Mouse (Mus musculus) forebrain, embryonic 10.5 days (tissue): Measurements from ENCODE around the gene Slc45a3. TPM values are rescaled to one million over a fixed set of nuclear protein-coding genes. Genes with fewer than 3 reads are reported as not detected.
A peak's percentile ranks its signal among the peaks of the same experiment; 100 is the strongest.

Experiments
- DNase-seq: peaks from one replicate; pipeline ENCODE4 v3.0.0-alpha.2; 2017; ENCODE audit warnings: low spot score; ENCODE audit errors: extremely low spot score
- H3K27ac ChIP-seq: fragments of 300-500 bp; sonication (generic); 2 replicates; pipeline ENCODE4 v1.5.1; 2016; ENCODE audit warnings: mild to moderate bottlenecking
- H3K27me3 ChIP-seq: fragments of 300-500 bp; sonication (generic); 2 replicates; pipeline ENCODE4 v1.6.1; 2016; ENCODE audit warnings: mild to moderate bottlenecking; ENCODE audit not compliant: poor library complexity, severe bottlenecking
- H3K36me3 ChIP-seq: fragments of 300-500 bp; sonication (generic); replicated peaks from 2 replicates; pipeline ENCODE4 v1.6.1; 2016; ENCODE audit warnings: mild to moderate bottlenecking, moderate library complexity
- H3K4me1 ChIP-seq: fragments of 300-500 bp; sonication (generic); 2 replicates; pipeline ENCODE4 v1.6.1; 2016
- H3K4me3 ChIP-seq: fragments of 300-500 bp; sonication (generic); 2 replicates; pipeline ENCODE4 v1.5.1; 2016; ENCODE audit warnings: mild to moderate bottlenecking, moderate library complexity
- H3K9me3 ChIP-seq: fragments of 300-500 bp; sonication (generic); 2 replicates; pipeline ENCODE4 v1.6.1; 2016; ENCODE audit warnings: mild to moderate bottlenecking, moderate library complexity
- WGBS: fragments of 180-500 bp; shearing (Covaris S2); methylation state at CpG from one replicate; pipeline ENCODE4 v1.1.7; 2016; 5-methylcytosine and 5-hydroxymethylcytosine counted together
- polyA plus RNA-seq: library from polyadenylated mRNA; unstranded; fragments of >200 nt; fragmentation: Nextera tagmentation; extraction: Ambion mirVana; gene quantifications from 2 replicates; pipeline ENCODE4 v1.2.1, GENCODE M21; 2016

The Slc45a3 gene
- polyA plus RNA-seq, 1 experiment from 2014 or later: 9.0 TPM

DNA sequence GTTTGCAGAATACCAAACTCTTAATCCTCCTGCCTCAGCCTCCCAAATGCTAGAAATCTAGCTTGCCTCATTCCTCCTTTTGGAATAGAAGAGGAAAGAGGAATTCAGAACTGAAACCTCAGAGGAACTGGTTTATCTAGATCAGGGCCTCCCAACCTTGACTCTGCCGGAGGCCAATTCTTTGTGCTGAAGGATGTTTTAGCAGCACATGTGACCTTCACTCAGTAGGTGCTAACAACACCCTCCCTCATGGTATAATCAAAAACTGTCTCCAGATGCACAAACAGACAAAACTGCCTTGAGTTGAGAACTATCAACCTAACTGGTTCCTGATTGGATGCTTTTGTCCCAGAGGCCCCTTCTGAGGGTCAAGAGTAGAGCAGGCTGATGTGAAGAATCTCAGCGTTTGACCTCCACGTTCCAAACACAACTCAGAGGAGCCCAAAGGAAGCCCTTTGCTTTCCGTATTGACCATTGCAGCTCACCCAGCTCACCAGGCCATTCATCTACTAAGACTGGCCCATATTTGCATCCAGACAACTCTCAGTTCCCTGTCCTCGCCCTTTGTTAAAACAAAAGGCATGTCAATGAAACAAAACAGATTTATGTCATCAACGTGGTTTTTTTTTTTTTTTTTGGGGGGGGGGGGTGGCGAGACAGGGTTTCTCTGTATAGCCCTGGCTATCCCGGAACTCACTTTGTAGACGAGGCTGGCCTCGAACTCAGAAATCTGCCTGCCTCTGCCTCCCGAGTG lies 16.1 kb upstream of the Slc45a3 start:
- no peak overlapping the region for H3K27ac ChIP-seq
- 86% methylated on average over 11 of the region's 11 CpGs for WGBS
- no peaks in the 10 kb centered on the region for H3K36me3 ChIP-seq
- H3K4me1 ChIP-seq: peaks cover 12% of the 10 kb centered on the region
- no peaks in the 10 kb centered on the region for H3K27me3 ChIP-seq
- DNase-seq: no peak
- no peaks in the 10 kb centered on the region for H3K9me3 ChIP-seq
- no peak overlapping the region for H3K4me3 ChIP-seq

DNA sequence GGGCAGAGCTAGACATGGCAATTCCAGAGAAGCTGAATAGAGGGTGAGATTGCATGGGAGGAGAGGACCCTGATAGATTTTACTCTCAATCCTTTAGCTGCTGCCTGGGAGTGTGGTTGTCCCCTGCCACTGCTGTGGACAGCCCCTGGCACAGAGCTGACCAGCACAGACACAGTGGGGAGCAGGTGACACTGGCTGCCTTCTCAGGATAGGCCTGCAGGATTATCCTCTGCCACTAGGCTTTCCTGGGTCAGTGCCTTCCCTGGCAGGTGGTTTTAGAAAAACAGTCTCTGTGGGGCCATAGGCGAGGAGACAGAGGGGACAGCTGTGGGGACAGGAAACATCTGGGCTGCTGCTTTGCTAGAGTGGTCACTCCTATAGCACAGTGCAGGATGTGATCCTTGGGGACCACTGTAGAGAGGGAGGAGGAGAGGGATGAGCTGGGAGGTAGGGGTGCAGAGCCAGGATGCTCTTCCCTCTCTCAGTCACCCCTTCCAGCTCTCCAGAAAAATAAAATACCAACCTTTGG lies 14.7 kb upstream of the Slc45a3 start:
- peak overlapping the region; percentile 62; the same call in 1 of the 2 replicates for H3K27ac ChIP-seq
- H3K36me3 ChIP-seq: no peaks in the 10 kb centered on the region
- WGBS: 15% methylated on average over 1 of the region's 1 CpGs
- H3K9me3 ChIP-seq: no peaks in the 10 kb centered on the region
- H3K4me3 ChIP-seq: no peak overlapping the region
- no peak for DNase-seq
- H3K4me1 ChIP-seq: peaks cover 19% of the 10 kb centered on the region
- no peaks in the 10 kb centered on the region for H3K27me3 ChIP-seq

DNA sequence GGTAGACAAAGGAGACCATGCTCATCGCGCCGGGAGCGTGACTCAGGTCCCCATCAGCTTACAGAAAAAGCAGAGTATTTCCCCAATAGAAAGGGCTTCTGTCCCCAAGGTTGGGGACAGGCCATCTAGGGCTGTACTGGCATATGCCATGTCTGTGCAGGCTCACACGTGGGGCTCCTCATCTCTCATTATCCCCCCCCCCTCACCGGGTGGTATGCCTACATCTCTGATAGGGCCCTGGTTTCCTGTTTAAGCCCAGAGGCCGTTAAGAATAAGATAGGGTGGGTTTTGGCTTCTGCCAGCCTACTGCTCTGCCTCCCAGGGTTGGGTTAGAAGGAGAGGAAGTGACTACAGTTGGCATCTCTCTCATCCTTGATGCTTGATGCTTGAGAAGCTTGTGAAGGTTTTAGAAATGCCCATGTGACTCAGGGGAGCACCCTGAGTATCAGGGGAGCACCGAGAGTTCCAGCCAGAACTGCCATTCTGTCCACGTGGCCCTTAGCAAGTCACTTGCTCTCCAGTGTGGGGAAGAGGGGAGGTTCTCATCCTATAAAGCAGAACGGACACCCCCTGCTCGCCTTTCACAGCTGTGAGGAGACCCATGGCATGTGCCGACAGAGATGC lies 8.4 kb upstream of the Slc45a3 start:
- peaks cover 25% of the 10 kb centered on the region for H3K27me3 ChIP-seq
- no peaks in the 10 kb centered on the region for H3K36me3 ChIP-seq
- 84% methylated on average over 12 of the region's 12 CpGs for WGBS
- no peaks in the 10 kb centered on the region for H3K9me3 ChIP-seq
- H3K27ac ChIP-seq: 0 out of 2 replicates have a peak overlapping the region, but pooled peaks have one; percentile 2
- no peak for DNase-seq
- peaks cover 29% of the 10 kb centered on the region for H3K4me1 ChIP-seq
- no peak overlapping the region for H3K4me3 ChIP-seq

GRCm38 (mm10) chr1:131955131-131955757 lies 7.5 kb upstream of the Slc45a3 start:
- H3K27me3 ChIP-seq: peaks cover 33% of the 10 kb centered on the region
- no peaks in the 10 kb centered on the region for H3K9me3 ChIP-seq
- peaks cover 29% of the 10 kb centered on the region for H3K4me1 ChIP-seq
- H3K27ac ChIP-seq: 0 out of 2 replicates have a peak overlapping the region, but pooled peaks have one; percentile 2
- DNase-seq: no peak
- WGBS: 68% methylated on average over 3 of the region's 3 CpGs
- H3K4me3 ChIP-seq: no peak overlapping the region
- H3K36me3 ChIP-seq: no peaks in the 10 kb centered on the region

GRCm38 (mm10) chr1:131957416-131957815 lies 5.4 kb upstream of the Slc45a3 start:
- Histone ChIP-seq H3K9me3 (no peaks in the 10 kb centered on the region), H3K27me3 (peaks cover 55% of the 10 kb centered on the region), H3K4me1 (peaks cover 39% of the 10 kb centered on the region), H3K4me3 (no peak overlapping the region), H3K27ac (no peak overlapping the region), H3K36me3 (no peaks in the 10 kb centered on the region)
- 86% methylated on average over 5 of the region's 5 CpGs for WGBS
- no peak for DNase-seq

DNA sequence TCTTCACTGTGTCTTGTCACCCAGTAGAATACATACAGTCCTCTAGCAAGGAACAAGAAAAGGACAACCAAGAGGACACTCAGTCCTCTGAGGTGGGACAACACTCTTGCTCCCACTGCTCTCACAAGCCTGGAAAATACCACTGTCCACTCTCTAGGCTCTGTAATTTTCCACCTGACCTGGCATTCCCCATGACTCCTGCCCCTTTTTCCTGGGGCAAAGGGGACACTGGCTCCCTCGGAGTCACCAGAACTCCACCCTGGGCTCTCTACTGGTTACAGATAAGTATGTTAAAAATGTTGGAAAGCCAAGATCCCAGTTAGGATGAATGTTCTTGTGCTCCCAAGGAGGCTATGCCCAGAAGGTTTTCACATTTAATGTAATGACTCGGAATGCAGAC lies 1.8 kb upstream of the Slc45a3 start:
- H3K9me3 ChIP-seq: no peaks in the 10 kb centered on the region
- H3K27me3 ChIP-seq: peaks cover 77% of the 10 kb centered on the region
- WGBS: 56% methylated on average over 2 of the region's 2 CpGs
- H3K4me3 ChIP-seq: no peak overlapping the region
- H3K4me1 ChIP-seq: peaks cover 54% of the 10 kb centered on the region
- DNase-seq: no peak
- H3K27ac ChIP-seq: no peak overlapping the region
- no peaks in the 10 kb centered on the region for H3K36me3 ChIP-seq

DNA sequence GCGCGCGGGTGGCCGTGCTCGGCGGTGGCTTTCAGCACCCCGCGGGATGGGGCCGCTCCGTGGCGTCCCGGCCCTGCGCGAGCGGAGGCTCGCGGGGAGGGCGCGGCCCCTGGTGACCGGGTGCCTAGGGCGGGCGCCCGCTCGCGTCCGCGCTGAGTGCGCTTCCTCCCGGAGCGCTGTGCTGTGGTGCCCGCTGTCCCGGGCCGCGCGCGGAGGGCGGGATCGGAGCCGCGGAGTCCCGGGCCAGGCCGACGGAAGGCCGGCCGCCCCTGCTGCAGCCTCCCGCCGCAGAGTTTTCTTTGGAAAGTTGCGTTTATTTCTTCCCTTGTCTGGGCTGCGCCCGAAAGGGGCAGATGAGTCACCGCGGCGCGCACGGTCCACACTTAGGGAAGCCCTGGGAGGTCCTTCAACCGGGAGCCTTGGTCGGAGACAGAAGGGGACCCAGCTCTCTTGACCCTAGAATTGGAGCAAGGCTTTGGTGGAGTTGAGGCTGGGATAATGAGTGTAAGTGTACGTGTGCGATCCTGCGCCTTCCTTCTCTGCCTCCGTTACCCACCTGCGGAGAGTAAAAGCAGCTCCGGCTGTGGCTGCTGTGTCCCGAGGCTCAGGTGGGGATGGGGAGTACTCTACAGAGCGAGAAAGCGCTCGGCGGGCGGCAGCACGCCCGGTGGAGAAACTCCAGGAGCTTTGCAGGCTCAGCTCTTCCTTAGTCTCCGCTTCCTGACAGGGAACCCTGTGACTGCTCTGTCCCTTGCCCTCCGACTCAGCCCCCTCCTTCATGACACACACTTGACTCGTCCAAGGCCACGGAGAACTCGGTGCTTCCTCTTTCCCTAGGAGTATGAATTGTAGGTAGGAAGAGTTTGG lies 551 bp downstream of the Slc45a3 start:
- peaks cover 70% of the 10 kb centered on the region for H3K4me1 ChIP-seq
- DNase-seq: peak; percentile 37
- H3K27me3 ChIP-seq: peaks cover 88% of the 10 kb centered on the region
- H3K36me3 ChIP-seq: no peaks in the 10 kb centered on the region
- peak overlapping the region; percentile 93 for H3K27ac ChIP-seq
- H3K4me3 ChIP-seq: peak overlapping the region; percentile 96
- WGBS: under 1% methylated on average over 76 of the region's 76 CpGs
- no peaks in the 10 kb centered on the region for H3K9me3 ChIP-seq

DNA sequence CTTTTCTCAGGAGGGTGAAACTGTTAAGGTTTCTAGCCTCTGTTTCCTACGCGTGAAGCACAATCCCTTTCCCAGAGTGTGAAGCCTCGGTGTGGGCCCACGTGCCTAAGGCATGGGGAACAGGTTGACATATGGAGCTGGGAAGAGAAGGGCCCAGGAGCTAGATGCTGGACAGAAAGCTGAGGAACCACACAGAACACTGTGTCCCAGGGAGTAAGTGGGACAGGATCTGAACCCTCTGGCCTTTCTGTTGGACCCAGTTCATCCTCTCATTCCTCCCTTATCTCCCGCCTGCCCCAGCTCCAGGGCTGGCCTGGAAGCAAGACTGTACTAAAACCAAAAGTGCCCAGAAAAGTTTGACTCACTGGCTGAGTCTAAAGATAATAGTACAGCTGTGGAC lies 1.3 kb downstream of the Slc45a3 start:
- no peaks in the 10 kb centered on the region for H3K9me3 ChIP-seq
- DNase-seq: no peak
- 27% methylated on average over 5 of the region's 5 CpGs for WGBS
- H3K4me1 ChIP-seq: peaks cover 78% of the 10 kb centered on the region
- H3K36me3 ChIP-seq: no peaks in the 10 kb centered on the region
- peak overlapping the region; percentile 96 for H3K4me3 ChIP-seq
- H3K27ac ChIP-seq: peak overlapping the region; percentile 93
- H3K27me3 ChIP-seq: peaks cover 95% of the 10 kb centered on the region

DNA sequence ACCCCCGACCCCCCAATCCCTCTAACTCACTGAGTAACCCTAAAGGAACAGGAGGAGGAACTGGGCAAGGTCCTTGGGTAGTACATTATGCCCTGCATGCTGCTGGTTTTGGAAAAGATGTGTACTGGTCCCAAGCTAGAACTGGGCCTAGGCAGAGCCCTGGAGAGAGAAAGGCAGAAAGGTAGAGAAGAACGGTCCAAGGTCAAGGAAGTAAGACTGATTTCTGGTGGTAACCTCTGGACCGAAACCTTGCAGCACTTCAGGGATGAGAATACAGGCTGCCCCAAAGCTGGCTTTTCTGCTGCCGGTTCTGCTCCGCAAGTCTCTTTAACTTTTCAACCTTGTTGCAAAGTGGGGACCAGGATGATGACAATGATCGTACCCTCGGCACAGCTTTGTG lies 1.8 kb downstream of the Slc45a3 start:
- H3K4me1 ChIP-seq: peaks cover 82% of the 10 kb centered on the region
- WGBS: 70% methylated on average over 7 of the region's 7 CpGs
- H3K9me3 ChIP-seq: no peaks in the 10 kb centered on the region
- 0 out of 2 replicates have a peak overlapping the region, but pooled peaks have one; percentile 35 for H3K27ac ChIP-seq
- H3K27me3 ChIP-seq: peaks cover 97% of the 10 kb centered on the region
- H3K4me3 ChIP-seq: peak overlapping the region; percentile 96; the same call in 1 of the 2 replicates
- DNase-seq: no peak
- H3K36me3 ChIP-seq: no peaks in the 10 kb centered on the region

DNA sequence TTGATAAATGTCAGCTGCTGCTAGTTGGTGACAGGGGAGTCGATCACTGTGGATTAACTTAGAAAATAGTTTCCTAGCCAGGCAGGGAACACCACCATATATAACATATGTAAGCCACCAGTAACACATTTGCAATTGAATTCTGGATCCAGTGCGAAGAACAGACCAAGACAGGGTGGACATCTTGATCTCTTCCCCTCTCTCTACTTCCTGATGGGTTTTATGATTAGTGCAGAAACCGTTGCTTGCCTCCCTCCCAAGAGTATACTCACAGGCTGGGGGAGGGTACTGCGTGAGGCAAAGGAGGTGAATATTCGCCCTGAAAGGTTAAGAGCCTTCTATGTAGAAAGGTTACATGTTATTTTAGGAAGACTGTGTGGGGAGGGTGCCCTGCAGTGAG lies 3.1 kb downstream of the Slc45a3 start:
- 54% methylated on average over 5 of the region's 5 CpGs for WGBS
- DNase-seq: no peak
- Histone ChIP-seq H3K27me3 (peaks cover 97% of the 10 kb centered on the region), H3K36me3 (no peaks in the 10 kb centered on the region), H3K27ac (peak overlapping the region; percentile 22; the same call in 1 of the 2 replicates), H3K4me1 (peaks cover 93% of the 10 kb centered on the region), H3K4me3 (no peak overlapping the region), H3K9me3 (no peaks in the 10 kb centered on the region)

DNA sequence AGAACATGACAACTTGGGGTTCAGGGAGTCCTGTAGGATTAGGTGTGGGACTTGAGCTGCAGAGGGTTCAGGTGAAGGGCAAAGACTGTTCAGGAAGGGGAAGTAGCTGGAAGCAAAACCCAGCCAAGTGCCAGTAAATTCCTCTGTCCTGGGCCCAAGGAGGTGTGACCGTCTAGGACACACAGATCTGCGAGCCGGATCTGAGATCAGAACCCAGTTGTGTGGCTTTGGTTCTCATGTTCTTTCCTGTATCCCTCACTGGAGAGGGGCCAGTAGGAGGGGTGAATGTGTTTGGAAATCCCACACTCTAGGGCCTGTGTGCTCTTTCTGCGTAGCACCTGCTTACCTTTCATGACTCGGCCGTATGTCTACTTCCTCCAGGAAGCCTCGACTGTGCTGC lies 4.6 kb downstream of the Slc45a3 start:
- peaks cover 100% of the 10 kb centered on the region for H3K4me1 ChIP-seq
- WGBS: 80% methylated on average over 7 of the region's 7 CpGs

GRCm38 (mm10) chr1:131968556-131968955 lies 5.8 kb downstream of the Slc45a3 start:
- 27% methylated on average over 3 of the region's 3 CpGs for WGBS
- no peak overlapping the region for H3K4me3 ChIP-seq
- no peaks in the 10 kb centered on the region for H3K36me3 ChIP-seq
- H3K4me1 ChIP-seq: peaks cover 100% of the 10 kb centered on the region
- peaks cover 79% of the 10 kb centered on the region for H3K27me3 ChIP-seq
- no peaks in the 10 kb centered on the region for H3K9me3 ChIP-seq
- no peak for DNase-seq
- H3K27ac ChIP-seq: peak overlapping the region; percentile 92

More for the DNA sequence above, 4.6 kb downstream of the Slc45a3 start:
- H3K27me3 ChIP-seq: peaks cover 88% of the 10 kb centered on the region
- H3K27ac ChIP-seq: peak overlapping the region; percentile 44
- no peaks in the 10 kb centered on the region for H3K36me3 ChIP-seq
- no peaks in the 10 kb centered on the region for H3K9me3 ChIP-seq
- DNase-seq: no peak
- no peak overlapping the region for H3K4me3 ChIP-seq
